Comparison of ENCODE assay signal across 15 mouse cellular contexts in the genomic region with DNA sequence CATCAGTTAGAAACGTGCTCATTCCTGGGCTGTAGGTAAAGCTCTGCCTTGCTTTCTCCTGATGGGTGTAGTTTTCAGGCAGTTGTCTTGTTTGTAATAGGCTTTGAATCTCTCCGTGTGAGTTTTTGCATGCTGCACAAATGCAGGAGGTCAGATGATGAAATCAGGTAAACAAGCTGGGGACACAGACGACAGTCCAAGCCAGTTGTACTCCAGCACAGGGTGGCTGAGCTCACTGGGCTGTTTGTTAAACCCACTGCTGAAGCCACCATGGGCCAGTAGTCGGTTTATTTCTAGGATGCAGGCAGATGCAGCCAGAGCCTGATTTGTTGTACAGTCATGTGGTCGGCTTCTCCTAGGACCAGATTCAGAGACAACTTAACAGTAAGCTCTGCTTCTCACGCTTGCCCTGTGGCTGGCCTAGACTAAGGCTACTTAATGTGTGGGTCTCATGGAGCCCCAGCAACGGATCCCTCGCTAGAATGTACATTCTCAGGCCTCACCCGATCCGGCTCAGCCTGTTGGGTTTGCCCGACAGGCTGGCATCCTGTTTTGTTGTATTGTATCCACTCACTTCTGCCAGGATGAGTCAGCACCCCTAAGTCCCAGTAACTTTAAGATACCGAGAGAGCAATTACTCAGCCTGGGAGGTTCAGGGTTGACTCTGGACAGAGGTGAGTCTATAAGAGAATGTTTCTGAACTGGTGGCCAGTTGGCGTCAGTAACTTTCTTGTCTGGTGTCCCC. TPM values are rescaled to one million over a fixed set of nuclear protein-coding genes. Genes with fewer than 3 reads are reported as not detected.
DNase-seq lines count a peak whose midpoint lies in the region; ATAC-seq and TF ChIP-seq lines count a peak whose summit lies in the region.
"Had no signal": no experiment of that assay in that cellular context is flagged by ENCODE, and none has a peak within 500 bp of the region (broad histone marks: within the 10 kb centered on the region; RNA-seq: fewer than 3 reads in every experiment).

No protein-coding gene starts in this region.

- TF ChIP-seq CTCF in forebrain, postnatal 0 days (IDR thresholded peaks at IDR 0.05; ENCODE audit: low read depth), result no peak

- H3K9ac ChIP-seq in liver, embryonic 11.5 days (ENCODE audit: low read depth, low read length), result no peak overlapping the region
- H3K9ac ChIP-seq in stomach, embryonic 16.5 days (ENCODE audit: low read length), result no peak overlapping the region
- no peak overlapping the region for H3K9ac ChIP-seq in forebrain, postnatal 0 days
- H3K9ac ChIP-seq: hindbrain, embryonic 13.5 days; lung, embryonic 15.5 days had no signal

- H3K4me2 ChIP-seq in liver, embryonic 11.5 days, result no peak overlapping the region
- H3K4me2 ChIP-seq in stomach, embryonic 16.5 days (ENCODE audit: low read depth, low read length), result no peak overlapping the region
- no peak overlapping the region for H3K4me2 ChIP-seq in forebrain, postnatal 0 days (ENCODE audit: low read depth)
- H3K4me2 ChIP-seq: hindbrain, embryonic 13.5 days; lung, embryonic 15.5 days had no signal

- WGBS in liver, embryonic 11.5 days, result 67% methylated on average over 13 of the region's 13 CpGs
- WGBS in stomach, embryonic 16.5 days, result 60% methylated on average over 13 of the region's 13 CpGs
- WGBS in forebrain, postnatal 0 days, result 77% methylated on average over 13 of the region's 13 CpGs
- 85% methylated on average over 13 of the region's 13 CpGs for WGBS in forebrain, embryonic 10.5 days

- no peak overlapping the region for H3K4me3 ChIP-seq in liver, embryonic 11.5 days (ENCODE audit: low read depth, low read length)
- H3K4me3 ChIP-seq in stomach, embryonic 16.5 days (replicated peaks; ENCODE audit: low read length), result no peak overlapping the region
- H3K4me3 ChIP-seq in forebrain, postnatal 0 days (ENCODE audit: low read depth, low read length), result no peak overlapping the region
- no peak overlapping the region for H3K4me3 ChIP-seq in forebrain, embryonic 10.5 days
- H3K4me3 ChIP-seq: hindbrain, embryonic 13.5 days; lung, embryonic 15.5 days; midbrain, embryonic 10.5 days had no signal

- no peaks in the 10 kb centered on the region for H3K9me3 ChIP-seq in liver, embryonic 11.5 days (ENCODE audit: control insufficient read depth, low read length)
- H3K9me3 ChIP-seq in stomach, embryonic 16.5 days (replicated peaks; ENCODE audit: control insufficient read depth, low read length), result no peaks in the 10 kb centered on the region
- H3K9me3 ChIP-seq in forebrain, postnatal 0 days (ENCODE audit: low read length), result no peaks in the 10 kb centered on the region
- H3K9me3 ChIP-seq in forebrain, embryonic 10.5 days, result no peaks in the 10 kb centered on the region
- H3K9me3 ChIP-seq: hindbrain, embryonic 13.5 days; lung, embryonic 15.5 days; midbrain, embryonic 10.5 days had no signal

- H3K36me3 ChIP-seq in liver, embryonic 11.5 days (ENCODE audit: control insufficient read depth, insufficient read depth, low read length), result no peaks in the 10 kb centered on the region
- H3K36me3 ChIP-seq in stomach, embryonic 16.5 days (ENCODE audit: control insufficient read depth, insufficient read depth, low read length), result no peaks in the 10 kb centered on the region
- no peaks in the 10 kb centered on the region for H3K36me3 ChIP-seq in forebrain, postnatal 0 days (ENCODE audit: insufficient read depth)
- H3K36me3 ChIP-seq in forebrain, embryonic 10.5 days (replicated peaks), result no peaks in the 10 kb centered on the region
- H3K36me3 ChIP-seq: hindbrain, embryonic 13.5 days; lung, embryonic 15.5 days; midbrain, embryonic 10.5 days had no signal

- DNase-seq in 3134 (ENCODE audit: extremely low read depth, insufficient read length, low spot score), result peak; percentile 70
- peak; percentile 19 for DNase-seq in 416B (ENCODE audit: low read depth)
- DNase-seq in liver, embryonic 11.5 days (ENCODE audit: low spot score), result no peak
- DNase-seq in forebrain, postnatal 0 days, result no peak
- no peak for DNase-seq in forebrain, embryonic 10.5 days (ENCODE audit: extremely low spot score, low spot score)
- no peak for DNase-seq in Muller cell, postnatal 12 days (ENCODE audit: inconsistent ontology term)
- DNase-seq: cerebellum, adult 8-10 months; embryo, embryonic 11 days; heart, adult 11 months; kidney, postnatal 14 days had no signal

- H3K27ac ChIP-seq in liver, embryonic 11.5 days (ENCODE audit: low read depth, low read length), result 0 out of 2 replicates have a peak overlapping the region, but pooled peaks have one; percentile 6
- H3K27ac ChIP-seq in stomach, embryonic 16.5 days (ENCODE audit: low read length), result peak overlapping the region; percentile 70
- no peak overlapping the region for H3K27ac ChIP-seq in forebrain, postnatal 0 days (ENCODE audit: low read depth, low read length)
- no peak overlapping the region for H3K27ac ChIP-seq in forebrain, embryonic 10.5 days
- H3K27ac ChIP-seq: hindbrain, embryonic 13.5 days; lung, embryonic 15.5 days; midbrain, embryonic 10.5 days had no signal

- no peaks in the 10 kb centered on the region for H3K4me1 ChIP-seq in liver, embryonic 11.5 days (replicated peaks; ENCODE audit: control insufficient read depth, insufficient read depth, low read length)
- H3K4me1 ChIP-seq in stomach, embryonic 16.5 days (ENCODE audit: control insufficient read depth, insufficient read depth, low read length), result no peaks in the 10 kb centered on the region
- H3K4me1 ChIP-seq in forebrain, postnatal 0 days (ENCODE audit: insufficient read depth), result no peaks in the 10 kb centered on the region
- peaks cover 7% of the 10 kb centered on the region for H3K4me1 ChIP-seq in forebrain, embryonic 10.5 days
- H3K4me1 ChIP-seq: hindbrain, embryonic 13.5 days; lung, embryonic 15.5 days; midbrain, embryonic 10.5 days had no signal

- ATAC-seq in liver, embryonic 11.5 days (replicated peaks; ENCODE audit: low FRiP score), result 0 out of 2 replicates have a peak, but pooled peaks have one; percentile 36
- no peak for ATAC-seq in stomach, embryonic 16.5 days (ENCODE audit: insufficient read depth, low FRiP score)
- no peak for ATAC-seq in forebrain, postnatal 0 days
- ATAC-seq: intestine, postnatal 0 days had no signal

- no peaks in the 10 kb centered on the region for H3K27me3 ChIP-seq in liver, embryonic 11.5 days (replicated peaks; ENCODE audit: control insufficient read depth, insufficient read depth, low read length)
- no peaks in the 10 kb centered on the region for H3K27me3 ChIP-seq in stomach, embryonic 16.5 days (ENCODE audit: control insufficient read depth, insufficient read depth, low read length)
- H3K27me3 ChIP-seq in forebrain, postnatal 0 days (ENCODE audit: insufficient read depth, low read length), result no peaks in the 10 kb centered on the region
- no peaks in the 10 kb centered on the region for H3K27me3 ChIP-seq in forebrain, embryonic 10.5 days (ENCODE audit: poor library complexity, severe bottlenecking)
- H3K27me3 ChIP-seq: hindbrain, embryonic 13.5 days; lung, embryonic 15.5 days had no signal

RNA-seq across cellular contexts. Expression of gene Rnf144b, which starts 48.5 kb away (rescaled TPM):
- polyA plus RNA-seq in liver, embryonic 11.5 days (2014; fragmentation: Nextera tagmentation; extraction: Ambion mirVana), result 0.55 and 0.90 TPM in 2 replicates
- polyA plus RNA-seq in stomach, embryonic 16.5 days (2015; fragmentation: Nextera tagmentation; extraction: Ambion mirVana), result 3.1 and 3.4 TPM in 2 replicates
- 2.3 and 4.0 TPM in 2 replicates for total RNA-seq in forebrain, postnatal 0 days (2014; rRNA removed)
- polyA plus RNA-seq in forebrain, postnatal 0 days (2015; fragmentation: Nextera tagmentation; extraction: Ambion mirVana), result 1.3 and 1.5 TPM in 2 replicates
- polyA plus RNA-seq in forebrain, embryonic 10.5 days (2016; fragmentation: Nextera tagmentation; extraction: Ambion mirVana), result 0.59 and 0.66 TPM in 2 replicates

Comparison
In these comparisons a context has a peak if more than half of its experiments do, and no peak if none do; other contexts are left out.
1. DNase-seq: peak in 3134 (single experiment) and 416B (single experiment); none in liver, embryonic 11.5 days (single experiment), forebrain, postnatal 0 days (single experiment), forebrain, embryonic 10.5 days (single experiment) and Muller cell, postnatal 12 days (single experiment).
2. H3K27ac ChIP-seq: peak in liver, embryonic 11.5 days (single experiment) and stomach, embryonic 16.5 days (single experiment); none in forebrain, postnatal 0 days (single experiment) and forebrain, embryonic 10.5 days (single experiment).